Mouse (Mus musculus) neural tube, embryonic 14.5 days (tissue): Measurements from ENCODE around the gene Gm3233. TPM values are rescaled to one million over a fixed set of nuclear protein-coding genes. Genes with fewer than 3 reads are reported as not detected.
"Not testable (repeated sequence)": the region's sequence is repeated elsewhere in the genome, so short reads cannot be mapped to it uniquely, and the experiment has no call there.

Source experiments
- ATAC-seq: fragments of 200-750 bp; cut with Nextera tagmentation; 2 replicates; pipeline ENCODE4 v1.8.0; 2017; ENCODE audit warnings: low read depth, mild to moderate bottlenecking, moderate TSS enrichment, moderate library complexity
- H3K27ac ChIP-seq: fragments of 300-500 bp; sonication (generic); 2 replicates; pipeline ENCODE4 v1.5.1; 2014; ENCODE audit warnings: low read depth, mild to moderate bottlenecking, control low read depth, low read length, moderate library complexity, mixed read lengths
- H3K27me3 ChIP-seq: fragments of 300-500 bp; sonication (generic); 2 replicates; pipeline ENCODE4 v1.6.1; 2014; ENCODE audit warnings: low read length; ENCODE audit not compliant: control insufficient read depth, insufficient read depth
- H3K36me3 ChIP-seq: fragments of 300-500 bp; sonication (generic); 2 replicates; pipeline ENCODE4 v1.6.1; 2014; ENCODE audit warnings: low read length, mixed read lengths; ENCODE audit not compliant: control insufficient read depth, insufficient read depth
- H3K4me1 ChIP-seq: fragments of 300-500 bp; sonication (generic); 2 replicates; pipeline ENCODE4 v1.6.1; 2014; ENCODE audit warnings: low read length; ENCODE audit not compliant: control insufficient read depth, insufficient read depth
- H3K4me2 ChIP-seq: fragments of 300-500 bp; sonication (generic); 2 replicates; pipeline ENCODE4 v1.6.1; 2014; ENCODE audit warnings: mild to moderate bottlenecking, low read depth, low read length, control low read depth
- H3K4me3 ChIP-seq: fragments of 300-500 bp; sonication (generic); 2 replicates; pipeline ENCODE4 v1.5.1; 2014; ENCODE audit warnings: low read depth, low read length, control low read depth, mixed read lengths
- H3K9ac ChIP-seq: fragments of 300-500 bp; sonication (generic); replicated peaks from 2 replicates; pipeline ENCODE4 v1.6.1; 2014; ENCODE audit warnings: low read depth, mild to moderate bottlenecking, control low read depth, low read length, mixed read lengths
- H3K9me3 ChIP-seq: fragments of 300-500 bp; sonication (generic); 2 replicates; pipeline ENCODE4 v1.6.1; 2016; ENCODE audit warnings: low read length; ENCODE audit not compliant: control insufficient read depth
- WGBS: fragments of 180-500 bp; shearing (Covaris S2); extraction: QIAGEN DNeasy Blood & Tissue Kit; methylation state at CpG from one replicate; pipeline ENCODE4 v1.1.7; 2014; 5-methylcytosine and 5-hydroxymethylcytosine counted together
- polyA plus RNA-seq: library from polyadenylated mRNA; unstranded; fragments of >200 nt; fragmentation: Nextera tagmentation; extraction: Ambion mirVana; gene quantifications from 2 replicates; pipeline ENCODE4 v1.2.1, GENCODE M21; 2014

Gm3233 gene
- polyA plus RNA-seq, result not detected in 2 replicates

DNA sequence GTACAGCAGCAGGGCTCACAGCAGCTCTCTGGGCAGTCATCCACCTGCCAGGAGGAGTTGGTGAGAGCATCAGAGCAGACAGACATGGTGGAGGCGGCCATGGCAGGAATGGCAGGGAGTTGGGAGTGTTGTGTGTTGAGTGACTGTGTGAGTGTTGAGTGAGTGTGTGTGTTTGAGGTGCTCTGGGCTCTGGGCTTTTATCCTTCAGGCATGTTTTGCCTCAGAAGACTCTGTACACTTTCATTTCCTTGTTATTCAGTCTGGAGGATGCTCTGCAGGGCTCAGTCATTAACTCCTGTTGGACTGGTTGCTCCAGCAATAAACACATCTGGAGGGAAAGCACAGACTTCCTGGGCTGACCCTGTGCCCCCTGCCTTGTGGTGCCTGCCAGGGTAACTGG, at the start of gene Gm3233:
Gene Gm3233 (minus strand): TSS at position 101 of the 400 bp plus-strand sequence.
- H3K36me3 ChIP-seq, H3K27ac ChIP-seq, H3K4me1 ChIP-seq, H3K9ac ChIP-seq, H3K4me2 ChIP-seq, ATAC-seq, H3K9me3 ChIP-seq, H3K4me3 ChIP-seq, H3K27me3 ChIP-seq: not testable (repeated sequence)
- no CpG with 5 or more reads among the region's 1 CpGs for WGBS

DNA sequence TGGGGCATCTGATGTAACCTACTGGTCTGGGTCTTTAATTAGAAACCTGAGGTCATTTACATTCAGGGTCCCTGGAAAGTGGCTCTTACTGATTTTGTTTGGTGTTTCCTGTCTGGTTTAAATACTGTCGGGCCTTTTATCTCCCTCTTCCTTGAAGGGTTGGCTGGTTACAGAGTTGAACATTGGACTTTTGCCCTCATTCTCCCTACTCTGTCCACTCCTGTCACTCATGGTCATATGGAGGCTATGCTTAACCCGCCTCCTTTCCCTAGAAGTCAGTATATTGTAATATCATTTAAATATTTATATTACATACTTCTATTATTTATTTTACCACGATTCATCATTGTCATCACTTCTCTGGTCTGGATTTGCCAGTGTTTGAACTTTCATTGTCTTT, 44.6 kb upstream of the Gm3233 start:
- Histone ChIP-seq H3K27ac (no peak overlapping the region), H3K4me2 (no peak overlapping the region), H3K4me3 (no peak overlapping the region), H3K36me3 (no peaks in the 10 kb centered on the region), H3K9me3 (no peaks in the 10 kb centered on the region), H3K9ac (no peak overlapping the region), H3K4me1 (no peaks in the 10 kb centered on the region), H3K27me3 (no peaks in the 10 kb centered on the region)
- no peak for ATAC-seq
- WGBS, result 87% methylated on average over 3 of the region's 3 CpGs

- no peak within 1 kb of the TSS for H3K9ac ChIP-seq
- 34% methylated on average over 8 of the region's 8 CpGs for WGBS
- no peak within 1 kb of the TSS for H3K4me3 ChIP-seq
- no peaks in the 10 kb centered on the region for H3K9me3 ChIP-seq
- no peak within 1 kb of the TSS for H3K27ac ChIP-seq
- H3K4me1 ChIP-seq, result no peaks in the 10 kb centered on the region
- no peaks in the 10 kb centered on the region for H3K36me3 ChIP-seq
- no peak within 1 kb of the TSS for H3K4me2 ChIP-seq
- H3K27me3 ChIP-seq, result no peaks in the 10 kb centered on the region
- 0 out of 2 replicates have a peak, but pooled peaks have one; percentile 14 for ATAC-seq
Measured at GRCm38 (mm10) chr10:77798921-77799508, 39.5 kb upstream of the Gm3233 start, which contains the start of gene Gm19668. Gm19668 (minus strand) TSS chr10:77799133.

DNA sequence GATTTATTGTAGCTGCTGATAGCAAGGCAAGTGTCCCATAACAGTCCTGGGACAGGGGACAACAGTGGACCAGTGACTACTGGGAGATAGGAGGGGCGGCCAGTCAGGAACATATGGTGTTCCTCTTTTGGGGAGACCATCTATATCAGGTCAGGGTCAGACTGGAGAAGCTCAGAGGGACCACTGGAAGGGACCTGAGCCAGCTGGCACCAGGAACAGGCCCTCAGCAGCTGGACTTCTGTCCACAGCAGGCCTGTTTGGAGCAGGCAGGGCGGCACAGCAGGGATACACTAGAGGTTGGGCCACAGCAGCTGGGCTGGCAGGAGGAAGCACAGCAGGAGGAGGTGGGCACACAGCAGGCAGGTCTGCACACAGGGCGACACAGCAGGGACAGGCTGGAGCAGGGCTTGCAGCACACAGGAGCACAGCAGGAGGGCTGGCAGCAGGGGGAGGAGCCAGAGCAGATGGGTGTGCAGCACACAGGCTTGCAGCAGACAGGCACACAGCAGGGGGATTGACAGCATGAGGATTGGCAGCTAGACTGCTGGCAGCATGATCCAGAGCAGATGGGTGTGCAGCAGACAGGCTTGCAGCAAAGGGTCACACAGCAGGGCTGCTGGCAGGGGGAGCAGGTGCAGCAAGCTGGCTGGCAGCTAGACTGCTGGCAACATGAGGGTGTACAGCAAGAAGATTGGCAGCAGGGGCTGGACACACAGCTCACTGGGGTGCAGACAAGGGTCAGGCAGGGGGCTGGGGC, 38.9 kb upstream of the Gm3233 start:
- not testable (repeated sequence) for H3K27me3 ChIP-seq, H3K27ac ChIP-seq, H3K4me2 ChIP-seq, H3K4me1 ChIP-seq, H3K9ac ChIP-seq, ATAC-seq, H3K9me3 ChIP-seq, H3K4me3 ChIP-seq, H3K36me3 ChIP-seq
- 33% methylated on average over 3 of the region's 3 CpGs for WGBS

DNA sequence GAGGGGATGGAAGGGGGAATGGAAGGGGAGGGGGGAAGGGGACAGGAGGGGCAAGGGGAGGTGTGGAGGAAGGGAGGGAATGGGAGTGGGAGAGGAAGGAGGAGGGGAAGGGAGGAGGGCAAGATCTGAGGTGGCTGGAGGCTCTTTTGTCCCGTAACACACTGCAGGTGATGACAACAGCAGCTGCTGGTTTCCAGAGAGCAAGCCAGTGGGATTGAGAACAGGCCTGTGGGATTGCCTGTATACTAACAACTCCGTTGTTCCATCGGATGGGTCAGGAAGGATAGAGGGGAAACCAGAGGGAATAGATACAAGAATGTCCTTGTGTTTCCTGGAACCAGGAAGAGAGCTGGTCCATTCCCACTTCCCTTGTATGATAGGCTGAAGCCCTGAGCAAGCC, 38.2 kb upstream of the Gm3233 start:
- ATAC-seq, result no peak
- H3K4me2 ChIP-seq, result no peak overlapping the region
- no peaks in the 10 kb centered on the region for H3K9me3 ChIP-seq
- H3K4me3 ChIP-seq, result no peak overlapping the region
- H3K9ac ChIP-seq, result no peak overlapping the region
- WGBS, result 16% methylated on average over 3 of the region's 3 CpGs
- no peaks in the 10 kb centered on the region for H3K4me1 ChIP-seq
- H3K27me3 ChIP-seq, result no peaks in the 10 kb centered on the region
- H3K36me3 ChIP-seq, result no peaks in the 10 kb centered on the region
- no peak overlapping the region for H3K27ac ChIP-seq

DNA sequence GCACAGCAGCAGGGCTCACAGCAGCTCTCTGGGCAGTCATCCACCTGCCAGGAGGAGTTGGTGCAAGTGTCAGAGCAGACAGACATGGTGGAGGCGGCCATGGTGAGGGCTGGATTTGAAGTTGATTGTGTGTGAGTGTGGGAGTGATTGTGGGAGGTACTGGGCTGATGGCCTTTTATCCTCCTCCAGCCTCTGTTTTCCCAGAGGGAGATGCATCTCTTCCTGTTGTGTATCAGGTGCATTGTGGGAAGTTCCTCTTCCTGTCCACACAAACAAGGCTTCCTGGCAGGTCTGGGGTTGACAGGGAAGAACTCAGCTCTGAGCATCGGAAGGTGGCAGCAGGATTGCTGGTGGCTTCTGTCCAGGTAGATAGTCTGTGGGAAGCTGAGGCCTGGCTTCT, 35.5 kb upstream of the Gm3233 start, which contains the start of gene Gm9639:
Gene Gm9639 (minus strand): TSS at position 101 of the 400 bp plus-strand sequence.
- Histone ChIP-seq H3K9me3 (no peaks in the 10 kb centered on the region), H3K4me3 (no peak within 1 kb of the TSS), H3K27me3 (no peaks in the 10 kb centered on the region), H3K27ac (no peak within 1 kb of the TSS), H3K4me1 (no peaks in the 10 kb centered on the region), H3K9ac (no peak within 1 kb of the TSS), H3K36me3 (no peaks in the 10 kb centered on the region), H3K4me2 (no peak within 1 kb of the TSS)
- WGBS, result 60% methylated on average over 2 of the region's 2 CpGs
- no peak for ATAC-seq

DNA sequence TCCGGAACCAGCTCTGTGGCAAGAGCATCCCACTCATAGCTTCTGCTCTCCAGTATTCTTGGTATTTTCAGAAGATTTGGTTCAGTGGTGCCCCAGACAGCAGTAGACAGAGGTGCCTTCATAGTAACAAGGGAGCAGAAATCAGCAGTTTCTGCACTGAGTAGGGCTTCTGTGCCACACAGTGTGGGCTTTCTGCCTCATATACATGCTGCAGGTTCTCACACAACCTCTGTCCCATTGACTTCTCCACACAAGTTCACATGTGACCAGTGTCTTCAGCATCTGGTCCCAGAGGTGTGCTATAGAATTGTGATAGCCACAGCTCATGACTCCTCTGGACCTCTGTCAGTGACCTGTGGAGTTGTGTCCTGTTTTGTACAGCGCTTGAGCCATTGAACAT, 29.1 kb upstream of the Gm3233 start:
- no peak overlapping the region for H3K27ac ChIP-seq
- 83% methylated on average over 2 of the region's 2 CpGs for WGBS
- H3K36me3 ChIP-seq, result no peaks in the 10 kb centered on the region
- H3K4me1 ChIP-seq, result no peaks in the 10 kb centered on the region
- no peak overlapping the region for H3K4me3 ChIP-seq
- H3K9me3 ChIP-seq, result no peaks in the 10 kb centered on the region
- no peak overlapping the region for H3K4me2 ChIP-seq
- no peaks in the 10 kb centered on the region for H3K27me3 ChIP-seq
- H3K9ac ChIP-seq, result no peak overlapping the region
- ATAC-seq, result no peak

GRCm38 (mm10) chr10:77787876-77788275, 28.4 kb upstream of the Gm3233 start, which contains the start of gene Gm7137:
Gm7137 (minus strand) TSS chr10:77788200.
- no CpG with 5 or more reads among the region's 1 CpGs for WGBS
- H3K27me3 ChIP-seq, H3K4me3 ChIP-seq, H3K36me3 ChIP-seq, H3K27ac ChIP-seq, H3K9me3 ChIP-seq, H3K9ac ChIP-seq, H3K4me1 ChIP-seq, ATAC-seq, H3K4me2 ChIP-seq: not testable (repeated sequence)

- H3K27ac ChIP-seq, H3K4me3 ChIP-seq, H3K36me3 ChIP-seq, H3K27me3 ChIP-seq, H3K4me1 ChIP-seq, ATAC-seq, H3K4me2 ChIP-seq, H3K9ac ChIP-seq, H3K9me3 ChIP-seq: not testable (repeated sequence)
- WGBS, result 100% methylated on average over 1 of the region's 3 CpGs
Measured at GRCm38 (mm10) chr10:77783396-77783795, 23.9 kb upstream of the Gm3233 start.
